Mouse (Mus musculus): ENCODE measurements around the gene Adamtsl3. TPM values are rescaled to one million over a fixed set of nuclear protein-coding genes. Genes with fewer than 3 reads are reported as not detected.

Adamtsl3 gene
- total RNA-seq, 2 experiments from 2014 or later = 2.0 to 2.9 TPM

GRCm38 (mm10) chr7:82494220-82494619, 158.7 kb downstream of the Adamtsl3 start:
- no peak for DNase-seq (ENCODE audit: low spot score in 2 of 2)

GRCm38 (mm10) chr7:82497064-82497463, 161.6 kb downstream of the Adamtsl3 start:
- no peak for DNase-seq (ENCODE audit: low spot score in 2 of 2)

- no peak for DNase-seq (ENCODE audit: low spot score in 2 of 2)
Observed at GRCm38 (mm10) chr7:82501306-82501705, 165.8 kb downstream of the Adamtsl3 start.

GRCm38 (mm10) chr7:82502511-82502910, 167.0 kb downstream of the Adamtsl3 start:
- DNase-seq (ENCODE audit: low spot score in 2 of 2) = no peak

GRCm38 (mm10) chr7:82504101-82504500, 168.6 kb downstream of the Adamtsl3 start:
- DNase-seq (ENCODE audit: low spot score in 2 of 2) = peak; percentile 34 to 51

GRCm38 (mm10) chr7:82530583-82530982, 195.1 kb downstream of the Adamtsl3 start:
- DNase-seq (ENCODE audit: low spot score in 2 of 2) = no peak

GRCm38 (mm10) chr7:82531376-82531775, 195.9 kb downstream of the Adamtsl3 start:
- no peak for DNase-seq (ENCODE audit: low spot score in 2 of 2)

- DNase-seq (ENCODE audit: low spot score in 2 of 2) = no peak
Observed at GRCm38 (mm10) chr7:82533188-82533587, 197.7 kb downstream of the Adamtsl3 start.

GRCm38 (mm10) chr7:82533747-82534504, 198.4 kb downstream of the Adamtsl3 start:
- DNase-seq (ENCODE audit: low spot score in 2 of 2) = no peak

GRCm38 (mm10) chr7:82544390-82544919, 209.0 kb downstream of the Adamtsl3 start:
- no peak for DNase-seq (ENCODE audit: low spot score in 2 of 2)

- no peak for DNase-seq (ENCODE audit: low spot score in 2 of 2)
Observed at GRCm38 (mm10) chr7:82552005-82552404, 216.5 kb downstream of the Adamtsl3 start.

GRCm38 (mm10) chr7:82555803-82556202, 220.3 kb downstream of the Adamtsl3 start:
- DNase-seq (ENCODE audit: low spot score in 2 of 2) = no peak

- no peak for DNase-seq (ENCODE audit: low spot score in 2 of 2)
Observed at GRCm38 (mm10) chr7:82556417-82556816, 220.9 kb downstream of the Adamtsl3 start.

GRCm38 (mm10) chr7:82557111-82557510, 221.6 kb downstream of the Adamtsl3 start:
- no peak for DNase-seq (ENCODE audit: low spot score in 2 of 2)

GRCm38 (mm10) chr7:82566688-82567087, 231.2 kb downstream of the Adamtsl3 start:
- no peak for DNase-seq (ENCODE audit: low spot score in 2 of 2)

- DNase-seq (ENCODE audit: low spot score in 2 of 2) = no peak
Observed at GRCm38 (mm10) chr7:82567811-82568210, 232.3 kb downstream of the Adamtsl3 start.

- DNase-seq (ENCODE audit: low spot score in 2 of 2) = no peak
Observed at GRCm38 (mm10) chr7:82572981-82573380, 237.5 kb downstream of the Adamtsl3 start.

GRCm38 (mm10) chr7:82580007-82580406, 244.5 kb downstream of the Adamtsl3 start:
- no peak for DNase-seq (ENCODE audit: low spot score in 2 of 2)

GRCm38 (mm10) chr7:82581802-82582201, 246.3 kb downstream of the Adamtsl3 start:
- DNase-seq (ENCODE audit: low spot score in 2 of 2) = no peak

GRCm38 (mm10) chr7:82582534-82582933, 247.0 kb downstream of the Adamtsl3 start:
- DNase-seq (ENCODE audit: low spot score in 2 of 2) = no peak

GRCm38 (mm10) chr7:82590931-82591330, 255.4 kb downstream of the Adamtsl3 start:
- DNase-seq (ENCODE audit: low spot score in 2 of 2) = no peak

- no peak for DNase-seq (ENCODE audit: low spot score in 2 of 2)
Observed at GRCm38 (mm10) chr7:82602008-82602407, 266.5 kb downstream of the Adamtsl3 start.

GRCm38 (mm10) chr7:82605425-82605824, 269.9 kb downstream of the Adamtsl3 start:
- no peak for DNase-seq (ENCODE audit: low spot score in 2 of 2)
